In the genomic region with DNA sequence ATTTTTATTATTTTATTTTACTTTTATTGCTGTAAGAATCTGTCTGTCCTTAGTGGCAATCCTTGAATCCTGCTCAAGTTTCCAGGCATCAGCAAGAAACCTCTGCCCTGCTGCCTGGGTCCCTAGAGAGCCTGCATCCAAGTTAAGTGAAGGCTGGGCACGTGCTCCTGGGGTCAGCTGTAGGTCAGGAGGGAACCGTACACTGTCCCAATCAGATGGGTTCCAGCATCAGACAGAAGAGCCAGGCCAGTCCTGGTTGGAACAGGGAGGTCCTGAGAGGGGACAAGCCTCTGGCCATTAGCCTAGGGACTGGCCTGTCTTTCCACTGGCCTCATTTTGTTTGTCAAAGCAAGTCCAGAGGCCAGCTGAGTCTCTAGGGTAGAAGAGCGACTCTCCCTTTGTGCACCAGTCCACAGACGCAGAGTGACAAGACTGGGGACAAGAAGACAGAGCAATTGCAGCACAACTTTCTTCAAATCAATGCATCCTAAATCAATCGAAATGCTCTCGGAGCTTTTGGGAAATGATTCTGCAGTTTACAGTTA, we compare ENCODE assay signal across 23 mouse cellular contexts. TPM values are rescaled to one million over a fixed set of nuclear protein-coding genes. Genes with fewer than 3 reads are reported as not detected.
DNase-seq lines count a peak whose midpoint lies in the region; ATAC-seq lines count a peak whose summit lies in the region.
"Had no signal": no experiment of that assay in that cellular context is flagged by ENCODE, and none has a peak within 500 bp of the region (broad histone marks: within the 10 kb centered on the region; RNA-seq: fewer than 3 reads in every experiment).

No protein-coding gene starts in this region.

- H3K27me3 ChIP-seq in heart, embryonic 16.5 days (ENCODE audit: control insufficient read depth, insufficient read depth, low read length), result no peaks in the 10 kb centered on the region
- H3K27me3 ChIP-seq in heart, embryonic 12.5 days (replicated peaks), result no peaks in the 10 kb centered on the region
- no peaks in the 10 kb centered on the region for H3K27me3 ChIP-seq in embryonic facial prominence, embryonic 11.5 days (ENCODE audit: control insufficient read depth, insufficient read depth, low read length)
- H3K27me3 ChIP-seq: CH12.LX; forebrain, embryonic 15.5 days; kidney, embryonic 15.5 days; liver, embryonic 15.5 days had no signal

- no peak overlapping the region for H3K4me2 ChIP-seq in heart, embryonic 16.5 days (ENCODE audit: low read depth, low read length)
- H3K4me2 ChIP-seq in heart, embryonic 12.5 days, result no peak overlapping the region
- H3K4me2 ChIP-seq in embryonic facial prominence, embryonic 11.5 days (ENCODE audit: low read depth, low read length), result no peak overlapping the region
- H3K4me2 ChIP-seq: forebrain, embryonic 15.5 days; hindbrain, embryonic 14.5 days; kidney, embryonic 15.5 days; liver, embryonic 15.5 days; lung, embryonic 14.5 days had no signal

- 57% methylated on average over 6 of the region's 6 CpGs for WGBS in heart, embryonic 16.5 days
- WGBS in heart, embryonic 12.5 days, result 56% methylated on average over 6 of the region's 6 CpGs
- WGBS in embryonic facial prominence, embryonic 11.5 days, result 60% methylated on average over 6 of the region's 6 CpGs

- peak; percentile 30 for DNase-seq in gastrocnemius, postnatal 14 days
- no peak for DNase-seq in gastrocnemius, postnatal 10 days
- peak; percentile 31 for DNase-seq in embryo, embryonic 10.5 days (ENCODE audit: low spot score)
- DNase-seq in embryonic facial prominence, embryonic 11.5 days (ENCODE audit: low spot score), result peak; percentile 21
- no peak for DNase-seq in right cerebral cortex, postnatal 25 days
- DNase-seq in lung, postnatal 14 days, result no peak
- DNase-seq: adrenal gland, postnatal 10 days; B cell, adult 2 months; cerebellum, adult 8-10 months; cerebellum, postnatal 25 days; kidney, adult 18-20 months; kidney, postnatal 25 days; lung, embryonic 14.5 days; thymus, postnatal 14 days had no signal

- H3K27ac ChIP-seq in heart, embryonic 16.5 days (ENCODE audit: low read length), result no peak overlapping the region
- H3K27ac ChIP-seq in heart, embryonic 12.5 days (ENCODE audit: poor library complexity, severe bottlenecking), result no peak overlapping the region
- H3K27ac ChIP-seq in embryonic facial prominence, embryonic 11.5 days (replicated peaks; ENCODE audit: low read depth, low read length), result no peak overlapping the region
- H3K27ac ChIP-seq: forebrain, embryonic 15.5 days; hindbrain, embryonic 14.5 days; kidney, embryonic 15.5 days; liver, embryonic 15.5 days; midbrain, embryonic 10.5 days had no signal

- no peak for ATAC-seq in heart, embryonic 16.5 days (replicated peaks; ENCODE audit: extremely low read depth, insufficient read depth, low FRiP score)
- no peak for ATAC-seq in heart, embryonic 12.5 days (ENCODE audit: insufficient number of reproducible peaks, low FRiP score)
- ATAC-seq in embryonic facial prominence, embryonic 11.5 days (replicated peaks; ENCODE audit: insufficient number of reproducible peaks, low FRiP score, low TSS enrichment, low read depth), result no peak
- ATAC-seq: forebrain, embryonic 15.5 days had no signal

- no peaks in the 10 kb centered on the region for H3K36me3 ChIP-seq in heart, embryonic 16.5 days (ENCODE audit: control insufficient read depth, insufficient read depth)
- no peaks in the 10 kb centered on the region for H3K36me3 ChIP-seq in heart, embryonic 12.5 days
- no peaks in the 10 kb centered on the region for H3K36me3 ChIP-seq in embryonic facial prominence, embryonic 11.5 days (replicated peaks; ENCODE audit: control insufficient read depth, insufficient read depth, low read depth, low read length)
- H3K36me3 ChIP-seq: forebrain, embryonic 15.5 days; kidney, embryonic 15.5 days; liver, embryonic 15.5 days; midbrain, embryonic 10.5 days had no signal

- intact Hi-C loops in gastrocnemius, postnatal 14 days (cut with DNase I; ENCODE audit: low total_unique reads), result no loop called here

- H3K4me3 ChIP-seq in heart, embryonic 16.5 days (ENCODE audit: low read length), result no peak overlapping the region
- H3K4me3 ChIP-seq in heart, embryonic 12.5 days, result no peak overlapping the region
- no peak overlapping the region for H3K4me3 ChIP-seq in embryonic facial prominence, embryonic 11.5 days (ENCODE audit: low read depth, low read length)
- H3K4me3 ChIP-seq: forebrain, embryonic 15.5 days; kidney, embryonic 15.5 days; liver, embryonic 15.5 days; midbrain, embryonic 10.5 days; myocyte had no signal

- H3K9me3 ChIP-seq in heart, embryonic 16.5 days (replicated peaks; ENCODE audit: control insufficient read depth, low read length), result no peaks in the 10 kb centered on the region
- no peaks in the 10 kb centered on the region for H3K9me3 ChIP-seq in heart, embryonic 12.5 days (replicated peaks)
- H3K9me3 ChIP-seq in embryonic facial prominence, embryonic 11.5 days (replicated peaks; ENCODE audit: control insufficient read depth, low read length), result no peaks in the 10 kb centered on the region
- H3K9me3 ChIP-seq: forebrain, embryonic 15.5 days; kidney, embryonic 15.5 days; liver, embryonic 15.5 days; midbrain, embryonic 10.5 days had no signal

- peak overlapping the region; percentile 3; the same call in 1 of the 2 replicates for H3K9ac ChIP-seq in heart, embryonic 16.5 days (ENCODE audit: low read length)
- no peak overlapping the region for H3K9ac ChIP-seq in heart, embryonic 12.5 days
- H3K9ac ChIP-seq in embryonic facial prominence, embryonic 11.5 days (replicated peaks; ENCODE audit: low read length), result no peak overlapping the region
- H3K9ac ChIP-seq: forebrain, embryonic 15.5 days; hindbrain, embryonic 14.5 days; kidney, embryonic 15.5 days; liver, embryonic 15.5 days; lung, embryonic 14.5 days had no signal

- H3K4me1 ChIP-seq in heart, embryonic 16.5 days (ENCODE audit: control insufficient read depth, insufficient read depth, low read length), result peaks cover 15% of the 10 kb centered on the region
- H3K4me1 ChIP-seq in heart, embryonic 12.5 days (replicated peaks), result peaks cover 19% of the 10 kb centered on the region
- no peaks in the 10 kb centered on the region for H3K4me1 ChIP-seq in embryonic facial prominence, embryonic 11.5 days (ENCODE audit: control insufficient read depth, insufficient read depth, low read length)
- H3K4me1 ChIP-seq: liver, embryonic 15.5 days had no signal

RNA-seq across cellular contexts. Expression of gene Map10, which starts 15.7 kb away (rescaled TPM):
- total RNA-seq in gastrocnemius, postnatal 14 days (2021), result 1 to 10 TPM; 3.1 TPM
- total RNA-seq in gastrocnemius, postnatal 10 days (2021), result 1 to 10 TPM; 3.6 to 4.1 TPM
- 6.6 and 6.9 TPM in 2 replicates for polyA plus RNA-seq in heart, embryonic 16.5 days (2015; fragmentation: Nextera tagmentation; extraction: Ambion mirVana)
- 7.9 and 8.2 TPM in 2 replicates for polyA plus RNA-seq in heart, embryonic 12.5 days (2016; fragmentation: Nextera tagmentation; extraction: Ambion mirVana)
- 8.1 and 8.4 TPM in 2 replicates for polyA plus RNA-seq in embryonic facial prominence, embryonic 11.5 days (2014; fragmentation: Nextera tagmentation; extraction: Ambion mirVana)
- polyA plus RNA-seq: myocyte had no signal

RNA-seq across cellular contexts. Expression of gene Ntpcr, which starts 44.5 kb away (rescaled TPM):
- total RNA-seq in gastrocnemius, postnatal 14 days (2021), result 10 to 100 TPM; 11.9 to 14.3 TPM
- total RNA-seq in gastrocnemius, postnatal 10 days (2021), result 10 to 100 TPM; 16.5 to 18.6 TPM
- 27.1 and 30.8 TPM in 2 replicates for polyA plus RNA-seq in heart, embryonic 16.5 days (2015; fragmentation: Nextera tagmentation; extraction: Ambion mirVana)
- 24.5 and 25.3 TPM in 2 replicates for polyA plus RNA-seq in heart, embryonic 12.5 days (2016; fragmentation: Nextera tagmentation; extraction: Ambion mirVana)
- 23.8 and 24.0 TPM in 2 replicates for polyA plus RNA-seq in embryonic facial prominence, embryonic 11.5 days (2014; fragmentation: Nextera tagmentation; extraction: Ambion mirVana)

Comparison
In these comparisons a context has a peak if more than half of its experiments do, and no peak if none do; other contexts are left out.
1. DNase-seq: peak in gastrocnemius, postnatal 14 days (single experiment), embryo, embryonic 10.5 days (single experiment) and embryonic facial prominence, embryonic 11.5 days (single experiment); none in gastrocnemius, postnatal 10 days (single experiment), right cerebral cortex, postnatal 25 days (single experiment) and lung, postnatal 14 days (single experiment).